Mouse (Mus musculus): Measurements from ENCODE around the gene Pigk.

Gene Pigk

GRCm38 (mm10) chr3:153018051-153018450 is 304.2 kb downstream of the Pigk start:
- DNase-seq: no peak

- DNase-seq: no peak
Observed at GRCm38 (mm10) chr3:153024016-153024415, 310.1 kb downstream of the Pigk start.
